Mouse (Mus musculus) megakaryocyte, adult 5-6 weeks (primary cell): ENCODE measurements around the gene Ccdc170. TPM values are rescaled to one million over a fixed set of nuclear protein-coding genes. Genes with fewer than 3 reads are reported as not detected.
"Not testable (repeated sequence)": the region's sequence is repeated elsewhere in the genome, so short reads cannot be mapped to it uniquely, and the experiment has no call there.

ENCODE experiments used
- ATAC-seq: 2 replicates; pipeline ENCODE4 v1.8.0; 2016; ENCODE audit warnings: mild to moderate bottlenecking, inconsistent platforms; ENCODE audit not compliant: poor library complexity, severe bottlenecking
- total RNA-seq, 2 experiments: library from RNA; stranded (forward) in 1 of 2; stranded (reverse) in 1 of 2; fragments of 153-499, 151-499 nt in 1 of 2; fragments of 221-1000, 200-1000 nt in 1 of 2; gene quantifications; 2 replicates each; pipeline versions ENCODE4 v1.2.3 to v1.2.4; 2015 to 2017

Ccdc170 gene
- total RNA-seq (2015) (0.30 TPM in 1 of 2 replicates, not detected in the other), total RNA-seq (2017) (0.08 and 0.22 TPM in 2 replicates)

DNA sequence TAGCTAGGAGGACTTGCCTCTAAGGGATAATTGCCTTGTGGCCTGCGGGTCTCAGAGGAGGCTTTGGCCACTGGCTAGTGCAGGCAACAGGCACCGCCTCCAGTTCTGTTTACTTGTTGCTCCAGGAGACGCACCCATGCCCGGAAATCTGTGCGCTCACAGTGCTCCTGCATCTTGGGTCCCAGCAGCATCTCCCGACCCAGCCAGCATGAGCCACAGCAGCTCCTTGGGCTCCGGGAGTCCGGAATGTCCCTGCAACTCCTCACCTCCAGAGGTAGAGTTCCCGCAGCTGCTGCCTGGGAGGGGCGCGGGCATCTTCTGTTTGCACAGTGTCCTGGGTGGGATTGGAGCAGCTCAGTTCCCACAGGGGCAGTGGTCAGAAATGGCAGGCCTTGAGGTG is at the start of gene Ccdc170:
TSS of gene Ccdc170 (plus strand) at position 148 of the 400 bp plus-strand sequence.
- ATAC-seq = no peak

- no peak for ATAC-seq
Measured at GRCm38 (mm10) chr10:4432996-4433755, 49.1 kb upstream of the Ccdc170 start.

DNA sequence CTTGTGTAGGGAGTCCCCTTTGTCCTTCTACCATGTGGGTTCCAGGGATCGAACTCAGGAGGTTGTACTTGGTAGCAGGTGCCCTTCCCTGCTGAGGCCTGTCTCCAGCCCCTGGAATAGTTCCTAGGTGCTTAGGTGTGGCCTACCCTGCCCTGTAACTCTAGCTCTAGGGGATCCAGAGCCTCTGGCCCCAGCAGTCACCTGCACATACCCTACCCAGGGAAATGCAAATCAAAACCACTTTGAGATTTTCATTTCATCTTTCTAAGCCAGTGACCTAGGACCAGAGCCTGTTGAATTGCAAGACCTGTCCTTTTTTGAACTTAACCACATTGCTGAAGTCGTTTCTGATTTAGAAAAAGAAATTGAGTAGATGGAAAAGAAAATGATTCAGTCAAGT is 48.4 kb upstream of the Ccdc170 start:
- not testable (repeated sequence) for ATAC-seq

- ATAC-seq = no peak
Measured at GRCm38 (mm10) chr10:4435416-4435815, 46.9 kb upstream of the Ccdc170 start.

GRCm38 (mm10) chr10:4456409-4456808 is 25.9 kb upstream of the Ccdc170 start:
- peak; percentile 30 for ATAC-seq

- no peak for ATAC-seq
Measured at GRCm38 (mm10) chr10:4460201-4460600, 22.1 kb upstream of the Ccdc170 start.

GRCm38 (mm10) chr10:4465799-4466198 is 16.5 kb upstream of the Ccdc170 start:
- no peak for ATAC-seq

DNA sequence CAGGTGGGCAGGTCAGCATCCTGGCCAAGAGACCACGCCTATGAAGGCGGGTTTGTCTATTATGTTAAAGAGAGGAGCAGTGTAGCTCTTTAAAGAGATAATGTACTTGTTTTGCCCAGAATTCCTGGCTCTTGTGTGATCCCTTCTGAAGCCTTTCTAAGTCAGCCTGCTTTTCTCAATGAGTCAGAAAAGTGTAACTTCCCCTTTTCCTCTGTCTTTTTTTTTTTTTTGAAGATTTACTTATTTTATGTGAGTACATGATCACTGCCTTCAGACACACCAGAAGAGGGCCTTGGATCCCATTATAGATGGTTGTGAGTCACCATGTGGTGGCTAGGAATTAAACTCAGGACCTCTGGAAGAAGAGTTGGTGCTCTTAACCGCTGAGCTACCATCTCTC is 12.9 kb upstream of the Ccdc170 start:
- no peak for ATAC-seq

DNA sequence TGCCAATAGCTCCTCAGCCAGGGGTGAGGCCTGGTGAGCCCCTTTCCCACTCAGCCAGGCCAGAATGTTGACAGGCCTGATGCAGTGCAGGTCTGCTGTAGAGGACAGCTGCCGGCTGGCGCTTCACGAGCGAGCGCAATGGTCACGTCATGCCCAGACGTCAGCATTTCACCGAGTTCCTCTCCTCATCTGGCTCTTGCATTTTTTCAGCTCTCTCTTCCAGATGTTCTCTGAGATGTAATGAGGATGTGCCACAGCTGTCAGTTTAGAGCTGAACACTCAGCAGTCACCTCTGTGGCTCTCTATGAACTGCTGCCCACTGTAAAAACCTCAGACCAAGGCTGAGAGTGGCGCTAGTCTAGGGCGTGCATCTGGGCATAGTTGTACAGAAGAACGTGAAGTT is 8.7 kb upstream of the Ccdc170 start:
- ATAC-seq = no peak

DNA sequence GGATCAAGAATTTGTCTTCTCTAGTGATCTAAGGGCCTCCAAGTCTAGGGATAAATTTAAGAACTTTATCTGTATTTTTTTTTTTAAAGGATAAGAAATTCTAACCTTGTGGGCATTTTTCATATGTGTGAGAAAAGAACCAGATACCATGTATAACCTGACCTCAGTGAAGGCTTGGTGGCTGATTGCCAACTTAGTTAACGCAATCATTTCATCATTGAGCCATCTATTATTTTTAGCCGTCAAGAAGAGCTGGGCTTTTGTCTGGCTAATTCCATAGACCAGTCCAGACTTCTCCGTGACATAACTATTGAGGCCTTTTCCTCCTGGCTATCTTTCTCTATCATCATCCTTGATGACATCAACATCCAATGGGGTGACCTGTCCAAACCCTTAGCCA is 6.9 kb upstream of the Ccdc170 start:
- no peak for ATAC-seq

GRCm38 (mm10) chr10:4476604-4477003 is 5.7 kb upstream of the Ccdc170 start:
- no peak for ATAC-seq

- no peak for ATAC-seq
Measured at GRCm38 (mm10) chr10:4480929-4481328, 1.4 kb upstream of the Ccdc170 start.

- ATAC-seq = no peak
Measured at GRCm38 (mm10) chr10:4481695-4482094, 607 bp upstream of the Ccdc170 start.

GRCm38 (mm10) chr10:4483848-4484247 is 1.5 kb downstream of the Ccdc170 start:
- no peak for ATAC-seq

DNA sequence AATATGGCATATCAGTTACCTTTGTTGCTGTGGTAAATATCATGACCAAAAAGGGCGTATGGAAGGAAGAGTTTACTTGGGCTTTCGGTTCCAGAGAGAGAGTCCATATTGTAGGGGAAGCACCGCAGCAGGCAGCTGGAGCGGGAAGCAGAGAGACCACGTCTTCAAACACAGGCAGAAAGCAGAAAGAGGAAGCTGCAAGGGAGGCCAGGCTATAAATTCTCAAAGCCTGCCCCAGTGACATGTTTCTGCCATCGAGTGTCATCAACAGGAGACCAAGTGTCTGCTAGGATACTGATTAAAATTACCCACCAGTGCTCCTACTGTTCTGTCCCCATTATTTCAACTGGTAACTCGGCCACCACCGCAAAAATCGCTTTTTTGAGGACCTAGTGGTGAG is 2.7 kb downstream of the Ccdc170 start:
- ATAC-seq = no peak

GRCm38 (mm10) chr10:4489865-4490264 is 7.6 kb downstream of the Ccdc170 start:
- no peak for ATAC-seq

DNA sequence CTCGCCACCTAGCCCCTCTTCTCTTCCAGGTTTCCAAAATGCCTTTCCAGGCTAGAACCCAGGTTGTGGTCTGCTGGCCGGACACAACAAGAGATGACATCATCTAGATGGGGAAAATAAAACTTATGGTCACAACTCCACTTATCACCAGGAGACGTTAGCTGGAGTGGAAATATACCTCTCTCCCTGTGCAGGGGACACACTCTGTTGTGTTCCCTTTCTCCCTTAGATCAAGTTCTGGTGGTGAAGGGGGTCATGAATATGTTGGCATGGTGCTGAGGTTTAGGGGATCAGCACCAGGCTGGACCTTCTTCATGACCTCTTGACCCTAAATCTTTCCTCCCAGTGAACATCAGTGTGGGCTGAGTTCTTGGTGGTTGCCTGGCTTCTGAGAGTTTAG is 9.0 kb downstream of the Ccdc170 start:
- no peak for ATAC-seq

GRCm38 (mm10) chr10:4492045-4492444 is 9.7 kb downstream of the Ccdc170 start:
- ATAC-seq = no peak

- no peak for ATAC-seq
Measured at GRCm38 (mm10) chr10:4492909-4493308, 10.6 kb downstream of the Ccdc170 start.

- ATAC-seq = no peak
Measured at GRCm38 (mm10) chr10:4503251-4503650, 20.9 kb downstream of the Ccdc170 start.

GRCm38 (mm10) chr10:4512725-4513124 is 30.4 kb downstream of the Ccdc170 start:
- ATAC-seq = peak; percentile 69

DNA sequence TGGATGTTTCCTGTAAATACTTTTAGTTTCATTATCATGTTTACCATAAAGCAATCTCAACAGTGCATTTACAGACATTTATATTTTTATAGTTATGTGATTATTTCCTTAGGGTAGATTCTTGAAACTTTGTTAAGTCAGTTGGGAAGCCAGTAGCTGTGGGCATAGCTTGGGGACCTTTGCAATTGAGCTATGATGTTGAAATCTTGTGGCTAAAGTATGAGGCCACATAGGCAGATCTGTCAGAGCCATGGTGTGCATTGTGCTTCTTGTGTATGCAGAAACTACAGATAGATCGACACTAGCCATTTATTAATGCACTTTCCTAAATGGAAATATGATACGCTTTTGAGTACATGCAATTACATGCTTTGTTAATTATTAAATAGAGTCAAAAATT is 35.3 kb downstream of the Ccdc170 start:
- peak; percentile 88 for ATAC-seq

DNA sequence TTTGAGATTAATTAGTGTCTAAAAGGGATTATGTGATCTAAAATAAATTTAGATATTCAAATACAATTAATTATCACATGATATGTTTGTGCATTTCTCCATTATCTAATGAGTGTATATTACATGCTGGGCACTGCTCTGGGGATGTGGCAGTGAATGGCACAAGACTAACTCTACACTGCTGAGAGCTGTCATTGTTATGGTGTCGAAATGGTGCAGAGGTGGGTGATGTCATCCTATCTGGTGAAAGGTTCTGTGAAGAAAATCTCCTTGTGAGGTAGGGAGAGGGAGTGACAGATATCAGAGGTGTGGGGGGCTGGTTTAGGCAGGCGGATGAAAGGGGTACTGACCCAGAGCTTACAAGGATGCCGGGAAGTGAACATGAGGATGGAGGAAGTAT is 37.3 kb downstream of the Ccdc170 start:
- ATAC-seq = peak; percentile 66
